Mouse (Mus musculus) bone marrow, adult 2 months (tissue): Measurements from ENCODE around the gene Saa4. TPM values are rescaled to one million over a fixed set of nuclear protein-coding genes. Genes with fewer than 3 reads are reported as not detected.

Source experiments
- H3K27ac ChIP-seq: fragments of 200-500 bp; 2 replicates; pipeline ENCODE4 v1.5.1; 2012; ENCODE audit warnings: low read depth, mild to moderate bottlenecking, control low read depth, inconsistent platforms, low read length; ENCODE audit not compliant: control insufficient read depth, poor library complexity, insufficient read depth
- H3K4me1 ChIP-seq: fragments of 200-500 bp; 2 replicates; pipeline ENCODE4 v1.6.1; 2011; ENCODE audit warnings: low read length; ENCODE audit not compliant: control insufficient read depth, insufficient read depth
- H3K4me3 ChIP-seq: fragments of 200-500 bp; replicated peaks from 2 replicates; pipeline ENCODE3; 2011; ENCODE audit warnings: mild to moderate bottlenecking, low read depth, low read length, control low read depth; ENCODE audit not compliant: control insufficient read depth
- CTCF ChIP-seq: fragments of 200-500 bp; IDR thresholded peaks from 2 replicates; pipeline ENCODE4 v1.5.1; 2011; ENCODE audit warnings: low read length, control low read depth; ENCODE audit not compliant: control insufficient read depth, insufficient read depth
- POLR2A ChIP-seq: fragments of 200-500 bp; IDR thresholded peaks from 2 replicates; pipeline ENCODE4 v1.6.1; 2011; ENCODE audit warnings: low read depth, mild to moderate bottlenecking, control low read depth, low read length, borderline replicate concordance; ENCODE audit not compliant: control insufficient read depth
- WGBS: fragments of 180-500 bp; shearing (Covaris S2); methylation state at CpG from one replicate; pipeline ENCODE4 v1.1.7; 2018; 5-methylcytosine and 5-hydroxymethylcytosine counted together
- polyA plus RNA-seq: library from polyadenylated mRNA; stranded (reverse); fragments of >200 nt; gene quantifications from 2 replicates; pipeline ENCODE4 v1.2.4, GENCODE M21; 2011; ENCODE audit warnings: low replicate concordance; ENCODE audit not compliant: missing spikeins, insufficient read depth, insufficient read length

Saa4 gene
- polyA plus RNA-seq, result 0.77 and 3.4 TPM in 2 replicates

GRCm38 (mm10) chr7:46732458-46732857, at the start of gene Saa4:
Saa4 (minus strand) TSS chr7:46732603.
- Histone ChIP-seq H3K27ac (no peak within 1 kb of the TSS), H3K4me3 (no peak within 1 kb of the TSS), H3K4me1 (no peaks in the 10 kb centered on the region; the same call in 1 of the 2 replicates)
- 72% methylated on average over 4 of the region's 4 CpGs for WGBS
- TF ChIP-seq POLR2A (no peak), CTCF (no peak)

- TF ChIP-seq POLR2A, result no peak
- TF ChIP-seq CTCF, result peak; percentile 90
- 63% methylated on average over 4 of the region's 4 CpGs for WGBS
- Histone ChIP-seq H3K4me1 (no peaks in the 10 kb centered on the region), H3K27ac (no peak overlapping the region), H3K4me3 (no peak overlapping the region)
Observed at GRCm38 (mm10) chr7:46770706-46771105, 38.3 kb upstream of the Saa4 start.

DNA sequence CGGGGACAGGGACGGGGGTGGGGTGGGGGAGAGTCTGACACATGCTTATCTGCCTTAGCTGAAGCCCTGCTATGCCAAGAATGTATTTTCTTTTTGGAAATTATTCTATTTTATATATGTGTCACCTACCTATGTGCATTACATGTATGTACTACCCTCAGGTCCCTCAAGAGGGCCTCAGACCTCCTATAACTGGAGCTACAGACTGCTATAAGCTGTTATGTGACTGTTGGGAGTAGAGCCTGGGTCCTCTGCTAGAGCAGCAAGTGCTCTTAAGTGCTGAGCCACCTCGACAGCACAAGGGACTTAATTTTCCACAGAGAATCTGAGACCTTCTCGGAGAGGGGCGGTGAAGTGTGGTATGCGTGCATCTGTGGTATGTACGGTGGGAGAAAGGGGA, 36.0 kb upstream of the Saa4 start:
- Histone ChIP-seq H3K4me3 (no peak overlapping the region), H3K27ac (no peak overlapping the region), H3K4me1 (no peaks in the 10 kb centered on the region)
- WGBS, result 87% methylated on average over 7 of the region's 7 CpGs
- TF ChIP-seq POLR2A, result no peak
- no peak for TF ChIP-seq CTCF

- H3K27ac ChIP-seq, result no peak overlapping the region
- no peaks in the 10 kb centered on the region for H3K4me1 ChIP-seq
- TF ChIP-seq POLR2A, result no peak
- no peak overlapping the region for H3K4me3 ChIP-seq
Observed at GRCm38 (mm10) chr7:46767371-46767770, 35.0 kb upstream of the Saa4 start.

DNA sequence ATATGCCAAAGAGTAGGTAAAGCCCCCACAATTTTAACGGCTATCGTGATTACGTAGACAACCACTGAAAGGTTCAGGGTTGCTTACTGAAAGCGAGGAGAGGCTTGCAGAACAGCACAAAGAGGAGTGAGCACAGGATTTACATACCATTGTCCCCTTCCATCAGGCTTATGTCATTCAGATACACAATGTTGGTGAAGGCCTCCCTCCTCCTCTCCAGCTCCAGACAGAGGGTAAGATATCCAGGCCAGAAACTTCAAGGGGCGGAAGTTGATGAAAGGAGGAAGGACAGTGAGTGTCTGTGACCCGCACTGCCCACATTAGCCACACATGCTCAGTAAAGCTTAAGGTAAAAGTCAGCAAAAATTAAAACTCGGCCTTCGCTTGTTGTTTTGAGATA, 32.3 kb upstream of the Saa4 start:
- H3K27ac ChIP-seq, result no peak overlapping the region
- 87% methylated on average over 8 of the region's 8 CpGs for WGBS
- no peak for TF ChIP-seq CTCF
- no peak for TF ChIP-seq POLR2A
- H3K4me1 ChIP-seq, result no peaks in the 10 kb centered on the region
- H3K4me3 ChIP-seq, result no peak overlapping the region

DNA sequence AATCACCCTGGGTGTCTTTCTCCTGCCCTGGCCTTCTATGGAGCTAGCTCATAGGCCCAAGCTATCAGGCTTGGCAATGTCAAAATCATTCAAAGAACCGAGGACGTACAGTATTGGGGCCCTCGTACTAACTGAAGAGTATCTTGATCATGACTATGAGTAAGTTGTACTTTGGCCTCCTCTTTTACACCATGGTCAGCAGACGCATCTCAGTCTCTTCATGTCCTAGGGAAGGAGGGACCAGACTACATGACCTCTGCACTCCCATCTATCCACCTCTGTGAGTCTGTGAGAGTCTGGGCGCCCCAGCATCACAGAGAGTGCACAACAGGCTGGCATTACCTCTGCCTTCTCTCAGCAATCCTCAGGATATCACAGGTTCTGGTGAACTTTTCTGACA, 30.2 kb upstream of the Saa4 start:
- Histone ChIP-seq H3K27ac (no peak overlapping the region), H3K4me3 (no peak overlapping the region), H3K4me1 (no peaks in the 10 kb centered on the region)
- WGBS, result 81% methylated on average over 5 of the region's 5 CpGs
- no peak for TF ChIP-seq CTCF
- no peak for TF ChIP-seq POLR2A

GRCm38 (mm10) chr7:46761049-46761795, 28.8 kb upstream of the Saa4 start:
- no peak overlapping the region for H3K4me3 ChIP-seq
- no peaks in the 10 kb centered on the region for H3K4me1 ChIP-seq
- TF ChIP-seq CTCF (no peak), POLR2A (no peak)
- WGBS, result 74% methylated on average over 11 of the region's 11 CpGs
- no peak overlapping the region for H3K27ac ChIP-seq

- Histone ChIP-seq H3K4me1 (no peaks in the 10 kb centered on the region), H3K4me3 (no peak within 1 kb of the TSS), H3K27ac (no peak within 1 kb of the TSS)
- WGBS, result 79% methylated on average over 3 of the region's 3 CpGs
- no peak for TF ChIP-seq POLR2A
Observed at GRCm38 (mm10) chr7:46751490-46751889, 19.1 kb upstream of the Saa4 start, which contains the start of gene Saa2. Saa2 (plus strand) TSS chr7:46751790.

DNA sequence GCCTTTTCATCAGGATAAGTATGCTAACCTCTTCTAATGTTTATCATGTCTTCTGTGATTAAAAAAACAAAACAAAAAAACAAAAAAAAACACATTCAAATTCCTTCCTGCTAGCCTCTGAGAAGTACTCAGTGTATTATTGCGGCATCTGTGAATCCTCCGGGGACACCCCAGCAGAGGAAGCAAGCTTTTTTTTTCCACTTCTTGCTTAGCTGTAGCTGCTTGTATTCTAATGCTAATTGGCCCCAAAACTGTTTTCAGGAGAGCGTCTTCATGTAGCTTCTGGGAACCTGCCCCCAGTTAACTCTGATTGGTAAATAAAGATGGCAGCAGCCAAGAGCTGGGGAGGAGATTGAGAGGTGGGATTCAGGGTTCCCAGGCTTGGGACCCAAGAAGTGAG, 16.1 kb upstream of the Saa4 start:
- WGBS, result 55% methylated on average over 3 of the region's 3 CpGs
- H3K4me3 ChIP-seq, result no peak overlapping the region
- H3K27ac ChIP-seq, result no peak overlapping the region
- TF ChIP-seq CTCF, result no peak
- no peak for TF ChIP-seq POLR2A
- H3K4me1 ChIP-seq, result no peaks in the 10 kb centered on the region
